Mouse (Mus musculus): ENCODE measurements around the gene Pdzd2.

- TF ChIP-seq POLR2A (IDR thresholded peaks at IDR 0.05; ENCODE audit: extremely low read depth, insufficient read depth, low read length) (no peak), CTCF (IDR thresholded peaks at IDR 0.05; ENCODE audit: extremely low read depth, insufficient read depth, low read length) (no peak)
Observed at GRCm38 (mm10) chr15:12617220-12617619, 122.5 kb downstream of the Pdzd2 start.
